Mouse (Mus musculus): ENCODE data around the gene Gnb4.

The Gnb4 gene

DNA sequence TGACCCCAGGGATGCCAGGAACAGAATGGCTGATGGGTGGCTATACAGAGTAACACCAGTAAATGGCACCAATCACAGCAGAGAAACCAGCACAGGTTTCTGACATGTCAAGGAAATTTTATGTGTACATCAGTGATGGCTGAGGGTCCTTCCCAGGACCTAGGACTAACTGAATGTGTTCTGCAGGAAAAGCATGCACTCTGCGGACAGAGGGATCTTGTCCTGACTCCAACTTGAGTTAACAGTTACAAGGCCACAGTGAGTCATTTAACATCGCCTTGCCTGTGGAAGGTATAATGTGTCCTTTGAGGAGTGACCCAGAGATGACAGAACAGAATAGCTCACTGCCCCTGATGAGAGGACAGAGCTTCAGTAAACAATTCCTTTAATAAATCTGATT, 1.6 kb downstream of the Gnb4 start:
- no peak for DNase-seq (ENCODE audit: low spot score)

DNA sequence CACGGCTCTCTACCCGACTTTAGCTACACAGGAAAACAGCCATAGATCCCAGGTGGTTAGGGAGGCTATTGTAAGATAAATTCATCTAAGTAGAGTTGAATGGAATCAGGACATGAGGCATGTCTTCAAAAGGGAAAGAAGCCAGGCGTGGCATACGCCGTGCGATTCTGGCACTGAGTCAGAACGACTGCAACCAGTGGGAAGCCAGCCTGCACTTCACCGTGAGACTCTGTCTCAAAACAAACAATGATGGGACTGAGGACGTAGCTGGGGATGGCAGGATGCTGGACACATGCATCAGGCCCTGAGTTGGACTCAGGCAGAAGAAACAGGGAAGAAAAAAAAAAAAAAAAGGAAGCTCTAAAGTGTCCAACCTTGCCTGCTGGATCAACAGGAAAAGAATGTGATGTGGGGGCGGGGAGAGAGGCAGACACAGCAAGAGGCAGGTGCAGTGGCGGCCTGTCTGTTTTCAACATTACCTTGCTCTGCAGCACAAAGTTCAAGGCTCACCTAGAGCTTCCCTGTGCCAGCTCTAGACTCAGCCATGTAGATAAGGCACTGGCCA, 4.7 kb downstream of the Gnb4 start:
- no peak for DNase-seq (ENCODE audit: low spot score)

DNA sequence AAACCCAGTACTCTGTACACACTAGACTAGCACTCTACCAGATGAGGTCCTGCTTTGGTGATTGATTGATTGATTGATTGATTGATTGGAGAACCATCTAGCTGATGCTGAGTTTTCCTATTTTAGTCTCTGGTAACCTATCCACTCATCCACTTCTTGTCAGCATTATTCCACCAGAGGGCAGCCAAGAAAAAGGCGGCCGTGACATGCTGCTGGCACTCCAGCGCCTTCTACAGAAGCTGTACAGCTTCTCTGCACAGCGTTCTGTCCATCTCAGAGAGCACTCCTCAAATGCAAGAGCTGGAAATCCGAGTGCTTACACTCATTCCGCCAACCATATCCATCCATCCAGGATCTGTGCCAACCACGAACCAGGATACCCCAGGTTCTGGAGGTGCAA, 5.8 kb downstream of the Gnb4 start:
- peak; percentile 41 for DNase-seq (ENCODE audit: low spot score)

DNA sequence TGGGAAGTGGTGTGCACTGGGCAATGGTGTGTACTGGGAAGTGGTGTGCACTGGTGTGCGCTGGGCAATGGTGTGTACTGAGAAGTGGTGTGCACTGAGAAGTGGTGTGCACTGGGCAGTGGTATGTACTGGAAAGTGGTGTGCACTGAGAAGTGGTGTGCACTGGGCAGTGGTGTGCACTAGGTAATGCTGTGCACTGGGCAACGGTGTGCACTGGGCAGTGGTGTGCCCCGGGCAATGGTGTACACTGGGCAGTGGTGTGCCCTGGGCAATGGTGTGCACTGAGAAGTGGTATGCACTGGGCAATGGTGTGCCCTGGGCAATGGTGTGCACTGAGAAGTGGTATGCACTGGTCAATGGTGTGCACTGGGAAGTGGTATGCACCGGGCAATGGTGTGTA, 7.2 kb downstream of the Gnb4 start:
- DNase-seq (ENCODE audit: low spot score) = no peak

DNA sequence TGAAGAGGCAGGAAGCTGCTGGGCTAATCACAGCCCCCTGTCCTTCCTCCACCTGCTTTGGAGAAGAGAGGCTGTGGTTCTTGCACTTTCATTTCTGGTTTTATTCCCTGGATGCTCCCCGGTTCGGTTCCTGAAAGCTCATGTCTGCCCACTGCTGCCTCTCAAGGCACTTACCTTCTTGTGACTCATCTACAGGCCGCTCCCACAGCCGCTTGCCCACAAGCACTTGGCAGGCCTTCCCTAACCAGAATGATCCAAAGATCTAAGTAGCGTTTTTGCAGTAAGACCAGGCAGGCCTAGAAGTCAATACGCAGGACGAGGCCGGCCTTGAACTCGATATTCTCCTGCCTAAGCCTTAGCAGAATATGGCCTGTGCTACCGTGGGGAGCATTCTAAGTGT, 15.3 kb downstream of the Gnb4 start:
- DNase-seq (ENCODE audit: low spot score) = no peak

DNA sequence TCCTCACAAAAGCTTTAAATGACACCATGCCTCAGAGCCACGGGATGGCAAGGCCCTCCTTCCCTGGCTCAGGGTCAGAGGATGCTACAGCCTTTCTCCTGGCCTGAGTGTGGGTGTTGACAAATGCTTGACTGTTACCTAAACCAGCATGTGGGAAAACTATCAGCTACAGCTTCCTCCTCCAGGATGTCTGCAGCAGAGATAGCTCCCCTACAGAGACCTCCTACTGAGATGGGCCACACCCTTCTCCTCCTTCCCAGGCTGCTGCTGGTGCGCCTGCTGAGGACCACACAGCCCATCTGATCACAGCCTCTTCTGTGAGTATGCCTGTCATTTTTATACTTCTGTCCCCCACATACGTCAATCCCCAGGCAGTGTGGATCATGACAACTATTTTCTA, 17.1 kb downstream of the Gnb4 start:
- DNase-seq (ENCODE audit: low spot score) = no peak

DNA sequence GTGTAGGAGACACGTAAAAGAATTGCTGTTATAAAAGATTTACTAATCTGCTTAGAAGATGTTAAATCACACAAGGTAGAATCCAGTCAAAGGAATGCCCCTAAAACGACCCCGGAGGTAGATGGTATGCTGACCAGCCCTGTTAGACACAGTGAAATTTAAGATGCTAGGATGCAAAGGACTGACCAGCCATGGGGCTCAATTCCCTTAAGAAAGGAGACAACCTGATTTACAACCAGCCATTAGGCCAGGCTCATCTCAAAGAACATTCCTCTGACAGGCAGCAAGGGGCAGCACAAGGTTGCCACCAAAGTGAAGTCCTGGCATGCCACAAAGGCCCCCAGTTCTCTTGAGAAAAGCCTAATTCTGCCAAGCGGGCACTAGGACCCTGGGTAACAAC, 21.3 kb downstream of the Gnb4 start:
- DNase-seq (ENCODE audit: low spot score) = no peak

DNA sequence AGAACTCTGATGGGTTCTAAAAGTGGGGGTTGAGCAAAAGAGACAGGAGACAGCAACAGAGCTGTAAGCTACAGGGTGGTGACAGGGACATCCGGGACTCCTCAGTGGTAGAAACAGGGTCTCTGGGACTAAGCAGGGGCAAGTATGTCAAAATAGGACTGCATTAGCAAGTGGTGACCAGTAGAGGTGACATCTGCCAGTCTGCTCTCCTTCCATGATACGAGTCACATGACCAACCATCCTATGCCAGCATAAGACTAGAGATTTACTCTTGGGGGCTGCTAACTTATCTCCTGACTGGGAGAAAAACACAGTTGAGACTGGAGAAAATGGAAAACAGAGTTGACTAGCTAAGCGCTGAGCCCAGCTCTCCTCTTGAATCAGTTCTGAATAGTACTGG, 30.1 kb downstream of the Gnb4 start:
- no peak for DNase-seq (ENCODE audit: low spot score)

DNA sequence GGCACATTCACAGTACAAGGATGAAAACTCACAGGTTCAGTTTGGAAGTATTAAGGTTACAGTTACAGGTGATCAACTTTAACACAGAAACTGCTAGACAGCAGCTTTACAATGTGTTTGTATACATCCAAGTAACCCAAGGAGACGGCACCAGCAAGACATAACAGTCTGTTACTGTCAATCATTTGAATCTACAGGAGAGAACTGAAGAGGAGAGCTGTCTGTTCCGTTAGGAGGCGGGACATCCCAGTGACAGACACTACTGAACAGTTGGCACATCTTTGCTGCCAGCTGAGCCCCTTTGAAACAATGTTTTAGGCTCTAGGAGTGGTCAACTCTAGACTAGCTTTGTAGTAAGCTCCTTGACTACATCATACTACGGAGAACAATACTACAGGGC, 32.9 kb downstream of the Gnb4 start:
- no peak for DNase-seq (ENCODE audit: low spot score)

DNA sequence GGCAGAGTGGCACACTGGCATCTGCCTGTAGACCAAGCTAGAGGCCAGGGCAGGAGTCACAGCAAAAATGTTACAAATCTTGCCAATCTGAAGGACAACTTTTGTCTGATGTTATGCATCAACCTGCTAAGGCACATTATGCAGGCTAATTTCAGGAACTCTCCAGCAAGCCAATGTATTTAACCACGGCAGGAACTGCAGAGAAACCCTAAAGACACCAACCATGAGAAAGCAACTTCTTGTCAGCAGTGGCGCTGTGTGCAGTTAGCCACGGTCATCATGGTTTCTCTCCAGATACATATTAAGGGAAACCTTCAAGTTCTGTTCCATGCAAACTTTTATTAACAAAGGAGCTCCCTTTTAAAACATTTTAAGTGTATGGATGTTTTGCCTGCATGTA, 34.5 kb downstream of the Gnb4 start:
- DNase-seq (ENCODE audit: low spot score) = no peak

DNA sequence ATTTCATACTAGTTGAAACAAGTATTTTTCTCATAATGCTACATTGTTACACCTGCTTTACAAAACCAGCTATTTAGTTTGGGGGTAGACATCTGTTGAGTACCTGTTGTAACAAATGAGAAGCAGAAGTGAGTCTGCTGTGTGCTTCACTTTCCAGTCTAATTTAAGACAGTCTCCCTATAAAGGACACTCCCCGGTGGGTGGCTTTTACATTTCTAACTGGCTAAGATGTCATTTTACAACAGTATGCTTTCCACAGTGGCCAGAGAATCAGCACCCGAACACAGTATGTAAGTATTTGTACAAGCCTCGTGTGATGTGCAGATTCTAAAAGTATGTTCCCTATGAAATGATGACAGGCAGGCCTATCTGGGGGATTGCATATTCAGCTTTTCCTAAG, 35.6 kb downstream of the Gnb4 start:
- DNase-seq (ENCODE audit: low spot score) = no peak

DNA sequence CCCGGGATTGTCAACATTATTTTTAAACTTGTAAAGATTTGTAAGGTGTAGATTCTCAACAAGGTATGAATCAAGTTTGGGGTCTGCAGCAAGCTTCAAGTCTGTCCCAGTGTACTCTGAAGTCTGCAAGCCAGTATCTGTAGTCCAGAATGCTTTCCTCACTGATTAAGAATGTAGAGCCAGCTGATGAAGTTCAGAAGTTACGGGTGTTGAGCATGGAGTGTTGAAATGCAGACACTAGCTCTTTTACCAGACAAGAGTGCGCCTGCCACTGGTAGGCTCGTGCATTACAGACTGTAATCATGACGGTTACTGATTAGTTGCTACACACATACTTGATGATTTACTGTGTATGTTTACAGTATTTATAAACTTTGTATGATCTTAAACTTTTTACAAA, 37.6 kb downstream of the Gnb4 start:
- DNase-seq (ENCODE audit: low spot score) = no peak

DNA sequence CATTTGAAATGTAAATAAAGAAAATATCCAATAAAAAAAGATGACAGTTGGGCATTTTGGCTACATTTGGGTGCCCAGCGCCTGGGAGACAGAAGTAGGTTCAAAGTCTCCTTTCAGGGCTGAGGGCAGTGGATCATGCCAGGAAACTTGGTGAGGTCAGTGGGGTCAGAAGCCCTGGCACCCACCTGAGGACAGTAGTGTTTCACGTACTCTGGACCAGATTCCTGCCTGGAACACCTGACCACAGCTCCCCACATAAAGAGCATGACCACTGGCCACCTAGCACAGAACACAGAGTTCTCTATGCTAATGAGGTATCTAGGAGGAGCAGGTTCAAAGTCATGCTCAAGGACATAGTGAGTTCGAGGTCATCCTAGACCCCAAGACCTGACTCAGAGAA, 41.2 kb downstream of the Gnb4 start:
- DNase-seq (ENCODE audit: low spot score) = no peak

DNA sequence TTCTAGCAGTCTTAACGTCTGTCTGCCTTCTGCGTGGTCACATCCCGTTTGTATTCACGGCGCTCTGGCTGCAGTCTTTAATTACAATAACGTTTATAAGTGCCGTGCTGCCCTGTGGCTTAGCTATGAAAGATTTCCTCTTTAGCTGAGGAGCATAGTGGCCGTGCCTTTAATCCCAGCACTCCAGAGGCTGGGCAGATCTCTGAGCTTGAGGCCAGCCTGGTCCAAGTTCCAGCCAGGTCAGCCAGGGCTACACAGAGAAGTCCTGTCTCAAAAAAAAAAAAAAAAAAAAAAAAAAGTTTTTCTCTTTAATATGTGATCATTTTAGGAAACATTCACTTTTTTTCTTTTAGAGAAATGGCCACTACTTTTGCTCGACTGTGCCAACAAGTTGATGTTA, 42.5 kb downstream of the Gnb4 start:
- DNase-seq (ENCODE audit: low spot score) = no peak

DNA sequence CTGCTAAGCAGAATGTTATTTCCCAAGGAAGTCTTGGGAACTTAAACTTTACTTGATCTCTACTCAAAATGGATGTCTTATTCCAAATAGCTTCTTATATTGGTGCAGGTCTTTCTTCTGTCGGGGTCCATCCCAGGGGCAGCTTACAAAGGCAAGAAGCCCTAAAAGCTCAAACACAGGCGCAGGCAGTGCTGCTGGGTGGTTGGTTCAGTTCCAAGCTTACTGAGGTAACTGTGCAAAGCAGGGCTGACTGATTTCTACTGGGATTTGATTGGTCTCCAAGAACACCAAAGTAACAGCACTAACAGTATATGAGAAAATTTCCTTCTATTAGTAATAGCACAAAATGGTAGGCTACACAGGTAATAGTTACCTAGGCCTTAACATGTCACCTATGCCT, 43.3 kb downstream of the Gnb4 start:
- DNase-seq (ENCODE audit: low spot score) = no peak

DNA sequence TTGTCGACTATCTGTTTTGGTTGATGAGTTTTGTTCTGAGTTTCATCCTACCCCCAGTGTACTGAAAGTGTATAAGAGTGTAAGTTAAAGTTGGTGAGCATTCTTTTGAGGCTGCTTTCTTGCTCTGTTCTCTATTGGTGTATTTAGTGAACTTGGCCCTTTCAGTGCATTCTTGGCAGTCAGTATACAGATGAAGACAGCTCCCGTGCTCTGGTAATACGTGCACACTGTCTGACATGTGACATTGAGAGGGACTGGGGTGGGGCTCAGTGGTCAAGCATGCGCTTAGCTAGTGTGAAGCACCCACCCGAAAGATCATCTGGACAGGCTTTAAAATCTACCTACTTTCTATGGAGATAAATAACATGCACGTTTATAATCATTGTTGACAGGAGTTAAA, 53.0 kb downstream of the Gnb4 start:
- DNase-seq (ENCODE audit: low spot score) = no peak

DNA sequence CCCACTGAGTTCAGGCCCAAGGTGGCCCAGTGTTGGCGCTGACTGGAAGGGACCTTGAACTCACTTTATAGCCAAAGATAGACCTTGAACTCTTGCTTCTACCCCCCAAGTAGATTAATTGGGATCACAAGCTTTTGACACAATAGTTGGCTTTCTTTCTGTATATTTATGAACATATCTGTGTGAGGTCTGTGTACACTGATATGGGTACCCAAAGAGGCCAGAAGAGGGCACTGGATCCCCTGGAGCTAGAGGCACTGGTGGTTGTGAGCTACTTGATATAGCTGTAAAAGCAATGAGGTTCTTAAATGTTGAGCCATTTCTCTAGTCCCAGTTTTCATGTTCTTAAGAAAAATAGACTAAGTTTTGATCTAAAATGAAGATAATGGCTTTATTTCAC, 63.3 kb downstream of the Gnb4 start:
- no peak for DNase-seq (ENCODE audit: low spot score)

DNA sequence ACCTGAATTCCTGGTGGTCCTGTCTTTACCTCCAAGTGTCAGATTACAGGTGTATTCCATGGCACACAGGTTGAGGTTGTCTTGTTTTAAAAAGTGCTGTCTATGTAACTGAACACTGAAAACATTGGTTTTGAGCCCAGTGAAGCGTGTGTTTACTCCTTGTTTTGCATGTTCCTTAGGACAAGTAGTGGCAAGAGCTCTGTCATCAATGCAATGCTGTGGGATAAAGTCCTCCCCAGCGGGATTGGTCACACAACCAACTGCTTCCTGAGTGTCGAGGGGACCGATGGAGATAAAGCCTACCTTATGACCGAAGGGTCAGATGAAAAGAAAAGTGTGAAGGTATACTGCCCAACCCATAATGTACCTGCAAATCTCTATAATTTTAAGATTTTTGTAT, 78.3 kb downstream of the Gnb4 start:
- no peak for DNase-seq (ENCODE audit: low spot score)

DNA sequence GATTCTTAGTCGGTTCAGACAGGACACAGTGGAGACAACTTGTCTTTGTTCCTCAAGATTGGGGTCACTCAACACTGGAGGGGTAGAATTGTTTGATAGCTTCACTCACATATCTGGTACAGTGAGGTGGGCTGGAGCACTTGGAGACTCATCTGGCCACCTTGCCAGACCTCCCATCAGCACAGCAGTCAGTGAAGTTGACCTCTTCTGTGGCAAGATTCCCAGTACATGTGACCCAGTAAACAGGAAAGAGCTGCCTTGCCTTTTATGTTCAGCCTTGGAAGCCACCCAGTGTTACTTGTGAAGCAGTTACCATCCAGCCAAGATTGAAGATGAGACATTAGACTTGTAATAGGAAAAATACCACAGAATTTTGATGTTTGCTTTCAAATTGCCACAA, 78.8 kb downstream of the Gnb4 start:
- peak; percentile 39 for DNase-seq (ENCODE audit: low spot score)

DNA sequence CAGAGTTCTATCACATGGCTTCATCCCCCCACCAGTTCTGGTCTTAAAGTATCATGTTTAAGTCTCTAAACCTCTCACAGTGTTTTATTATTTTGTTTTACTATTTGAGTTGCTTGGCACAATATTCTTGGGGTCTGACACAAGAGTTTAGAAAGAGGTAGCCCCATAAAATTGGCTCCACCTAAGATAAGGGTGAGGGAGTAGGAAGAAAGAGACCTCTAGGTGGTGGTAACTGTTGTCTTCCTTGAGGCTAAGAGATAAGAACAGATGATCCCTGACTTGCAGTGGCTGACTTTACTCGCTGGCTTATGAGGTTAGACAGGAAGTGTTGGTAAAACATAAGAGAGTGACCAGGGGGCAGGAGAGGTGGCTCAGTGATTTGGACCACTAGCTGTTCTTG, 80.7 kb downstream of the Gnb4 start:
- DNase-seq (ENCODE audit: low spot score) = no peak
